Mouse (Mus musculus) spleen, adult 2 months (tissue): Measurements from ENCODE around the gene Mark1. TPM values are rescaled to one million over a fixed set of nuclear protein-coding genes. Genes with fewer than 3 reads are reported as not detected.

Experiments
- DNase-seq, 2 experiments: peaks; one replicate each; pipeline versions ENCODE4 v3.0.0 to v3.0.0-alpha.2; 2012 to 2021; ENCODE audit warnings: low spot score in 2 of 2, low read depth in 1 of 2
- H3K27ac ChIP-seq: fragments of 200-500 bp; 2 replicates; pipeline ENCODE4 v1.5.1; 2012; ENCODE audit warnings: low read length, inconsistent platforms; ENCODE audit not compliant: insufficient read depth
- H3K27me3 ChIP-seq: fragments of 200-500 bp; 2 replicates; pipeline ENCODE4 v1.6.1; 2012; ENCODE audit warnings: mild to moderate bottlenecking, moderate library complexity, low read length, inconsistent platforms; ENCODE audit not compliant: control insufficient read depth, insufficient read depth
- H3K36me3 ChIP-seq: fragments of 200-500 bp; 2 replicates; pipeline ENCODE4 v1.6.1; 2012; ENCODE audit warnings: mild to moderate bottlenecking, low read length, inconsistent platforms; ENCODE audit not compliant: control insufficient read depth, insufficient read depth
- H3K4me1 ChIP-seq: fragments of 200-500 bp; 2 replicates; pipeline ENCODE4 v1.6.1; 2011; ENCODE audit warnings: inconsistent platforms; ENCODE audit not compliant: control insufficient read depth, insufficient read depth, insufficient read length
- H3K4me3 ChIP-seq: fragments of 200-500 bp; 2 replicates; pipeline ENCODE4 v1.5.1; 2011; ENCODE audit warnings: mild to moderate bottlenecking, inconsistent platforms; ENCODE audit not compliant: insufficient read depth, insufficient read length; ENCODE audit errors: extremely low read depth
- CTCF ChIP-seq: fragments of 200-500 bp; IDR thresholded peaks from 2 replicates; pipeline ENCODE4 v1.5.1; 2011; ENCODE audit warnings: mild to moderate bottlenecking, inconsistent platforms; ENCODE audit not compliant: insufficient read depth, insufficient read length, insufficient replicate concordance; ENCODE audit errors: extremely low read depth
- POLR2A ChIP-seq: fragments of 200-500 bp; IDR thresholded peaks from 2 replicates; pipeline ENCODE4 v1.6.1; 2011; ENCODE audit warnings: low read depth, low read length, inconsistent platforms
- WGBS: fragments of 180-500 bp; shearing (Covaris S2); methylation state at CpG from one replicate; pipeline ENCODE4 v1.1.7; 2018; 5-methylcytosine and 5-hydroxymethylcytosine counted together
- polyA plus RNA-seq: library from polyadenylated mRNA; depleted of rRNA; stranded (reverse); fragments of >200 nt; gene quantifications from 2 replicates; pipeline ENCODE4 v1.2.3, GENCODE M21; 2012

Mark1 gene
- polyA plus RNA-seq, 1 experiment: 1.6 TPM

GRCm38 (mm10) chr1:184878860-184879259 lies 120.5 kb downstream of the Mark1 start:
- Histone ChIP-seq H3K4me3 (no peak overlapping the region), H3K27me3 (peaks cover 8% of the 10 kb centered on the region; the same call in 1 of the 2 replicates), H3K27ac (no peak overlapping the region), H3K36me3 (no peaks in the 10 kb centered on the region), H3K4me1 (peaks cover 5% of the 10 kb centered on the region; the same call in 1 of the 2 replicates)
- no peak for TF ChIP-seq CTCF
- no peak for TF ChIP-seq POLR2A
- DNase-seq: no peak
- 86% methylated on average over 6 of the region's 6 CpGs for WGBS

- Histone ChIP-seq H3K36me3 (no peaks in the 10 kb centered on the region), H3K27ac (no peak overlapping the region), H3K4me3 (no peak overlapping the region), H3K27me3 (0 out of 2 replicates have a peak, but pooled peaks cover 1% of the 10 kb centered on the region), H3K4me1 (no peaks in the 10 kb centered on the region)
- TF ChIP-seq POLR2A (no peak), CTCF (no peak)
- DNase-seq: no peak
- 65% methylated on average over 2 of the region's 2 CpGs for WGBS
Measured at GRCm38 (mm10) chr1:184877306-184877705, 122.1 kb downstream of the Mark1 start.

GRCm38 (mm10) chr1:184873910-184874309 lies 125.5 kb downstream of the Mark1 start:
- 79% methylated on average over 11 of the region's 11 CpGs for WGBS
- no peak for DNase-seq
- no peak overlapping the region for H3K27ac ChIP-seq
- no peaks in the 10 kb centered on the region for H3K36me3 ChIP-seq
- H3K4me3 ChIP-seq: no peak overlapping the region
- TF ChIP-seq POLR2A: no peak
- no peak for TF ChIP-seq CTCF
- H3K4me1 ChIP-seq: no peaks in the 10 kb centered on the region
- H3K27me3 ChIP-seq: no peaks in the 10 kb centered on the region

- DNase-seq: no peak
- TF ChIP-seq CTCF: no peak
- TF ChIP-seq POLR2A: no peak
- H3K27me3 ChIP-seq: no peaks in the 10 kb centered on the region
Measured at GRCm38 (mm10) chr1:184872069-184872819, 127.1 kb downstream of the Mark1 start.

GRCm38 (mm10) chr1:184871506-184871905 lies 127.9 kb downstream of the Mark1 start:
- Histone ChIP-seq H3K27me3 (no peaks in the 10 kb centered on the region), H3K4me3 (no peak overlapping the region), H3K27ac (no peak overlapping the region), H3K4me1 (no peaks in the 10 kb centered on the region), H3K36me3 (no peaks in the 10 kb centered on the region)
- no peak for DNase-seq
- 94% methylated on average over 1 of the region's 1 CpGs for WGBS
- TF ChIP-seq POLR2A (no peak), CTCF (no peak)

More at GRCm38 (mm10) chr1:184872069-184872819, 127.1 kb downstream of the Mark1 start:
- WGBS: 85% methylated on average over 7 of the region's 7 CpGs
- Histone ChIP-seq H3K36me3 (no peaks in the 10 kb centered on the region), H3K4me1 (no peaks in the 10 kb centered on the region), H3K4me3 (no peak overlapping the region), H3K27ac (no peak overlapping the region)

- DNase-seq: no peak
- H3K4me1 ChIP-seq: no peaks in the 10 kb centered on the region
- H3K36me3 ChIP-seq: no peaks in the 10 kb centered on the region
- no peaks in the 10 kb centered on the region for H3K27me3 ChIP-seq
- no peak overlapping the region for H3K27ac ChIP-seq
- no peak for TF ChIP-seq CTCF
- no peak for TF ChIP-seq POLR2A
- H3K4me3 ChIP-seq: no peak overlapping the region
- WGBS: 90% methylated on average over 11 of the region's 11 CpGs
Measured at GRCm38 (mm10) chr1:184870646-184871385, 128.6 kb downstream of the Mark1 start.
